Mouse (Mus musculus): ENCODE measurements at regions not wholly inside any gene's neighbourhood (a gene's known extent, or its start where the extent isn't known, plus 50 kb on each side); places are given as distances from the start of the nearest gene placed in this dataset.

- intact Hi-C loops (cut with DNase I), result no loop called here
- DNase-seq (ENCODE audit: low spot score in 2 of 2), result no peak
Observed at GRCm38 (mm10) chr17:27364899-27365298, 156.3 kb downstream of the Grm4 start.

- intact Hi-C loops (cut with DNase I), result no loop called here
- no peak for DNase-seq (ENCODE audit: low spot score in 2 of 2)
Observed at GRCm38 (mm10) chr17:27364338-27364737, 156.9 kb downstream of the Grm4 start.

- intact Hi-C loops (cut with DNase I), result loop anchor here (2.0 kb wide), 1 partner anchor 125 kb away; no protein-coding TSS in a partner anchor
- no peak for DNase-seq (ENCODE audit: low spot score in 2 of 2)
Observed at GRCm38 (mm10) chr17:27363911-27364310, 157.3 kb downstream of the Grm4 start.

GRCm38 (mm10) chr17:27362221-27362620, 158.0 kb upstream of the Lemd2 start:
- peak; percentile 68 to 96 for DNase-seq (ENCODE audit: low spot score in 2 of 2)
- intact Hi-C loops (cut with DNase I), result loop anchor here (1.0 to 2.0 kb wide), 2 partner anchors 127 to 131 kb away; no protein-coding TSS in a partner anchor

- peak in 1 of 2 experiments; percentile 31 for DNase-seq (ENCODE audit: low spot score in 2 of 2)
- intact Hi-C loops (cut with DNase I), result no loop called here
Observed at GRCm38 (mm10) chr17:27361362-27361761, 157.1 kb upstream of the Lemd2 start.

GRCm38 (mm10) chr17:27356862-27357261, 152.6 kb upstream of the Lemd2 start:
- DNase-seq (ENCODE audit: low spot score in 2 of 2), result no peak
- intact Hi-C loops (cut with DNase I), result no loop called here

- DNase-seq (ENCODE audit: low spot score in 2 of 2), result no peak
- intact Hi-C loops (cut with DNase I), result no loop called here
Observed at GRCm38 (mm10) chr17:27355717-27356116, 151.4 kb upstream of the Lemd2 start.

- no peak for DNase-seq (ENCODE audit: low spot score in 2 of 2)
- intact Hi-C loops (cut with DNase I), result no loop called here
Observed at GRCm38 (mm10) chr17:27355056-27355455, 150.8 kb upstream of the Lemd2 start.

- intact Hi-C loops (cut with DNase I), result no loop called here
- no peak for DNase-seq (ENCODE audit: low spot score in 2 of 2)
Observed at GRCm38 (mm10) chr17:27349911-27350310, 145.6 kb upstream of the Lemd2 start.

- intact Hi-C loops (cut with DNase I), result no loop called here
- no peak for DNase-seq (ENCODE audit: low spot score in 2 of 2)
Observed at GRCm38 (mm10) chr17:27349432-27349831, 145.2 kb upstream of the Lemd2 start.

GRCm38 (mm10) chr17:27341952-27342890, 138.0 kb upstream of the Lemd2 start:
- intact Hi-C loops (cut with DNase I), result no loop called here
- no peak for DNase-seq (ENCODE audit: low spot score in 2 of 2)

- intact Hi-C loops (cut with DNase I), result no loop called here
Observed at GRCm38 (mm10) chr17:27339823-27340222, 135.6 kb upstream of the Lemd2 start.

GRCm38 (mm10) chr17:27339261-27339660, 135.0 kb upstream of the Lemd2 start:
- no peak for DNase-seq (ENCODE audit: low spot score in 2 of 2)
- intact Hi-C loops (cut with DNase I), result no loop called here

More at GRCm38 (mm10) chr17:27339823-27340222, 135.6 kb upstream of the Lemd2 start:
- no peak for DNase-seq (ENCODE audit: low spot score in 2 of 2)

- no peak for DNase-seq (ENCODE audit: low spot score in 2 of 2)
- intact Hi-C loops (cut with DNase I), result no loop called here
Observed at GRCm38 (mm10) chr17:27335621-27336020, 131.4 kb upstream of the Lemd2 start.

- peak in 1 of 2 experiments; percentile 41 for DNase-seq (ENCODE audit: low spot score in 2 of 2)
- intact Hi-C loops (cut with DNase I), result no loop called here
Observed at GRCm38 (mm10) chr17:27333593-27333992, 129.3 kb upstream of the Lemd2 start.

- DNase-seq (ENCODE audit: low spot score in 2 of 2), result no peak
- intact Hi-C loops (cut with DNase I), result no loop called here
Observed at GRCm38 (mm10) chr17:27333141-27333540, 128.9 kb upstream of the Lemd2 start.

GRCm38 (mm10) chr17:27332076-27332475, 127.8 kb upstream of the Lemd2 start:
- intact Hi-C loops (cut with DNase I), result no loop called here
- no peak for DNase-seq (ENCODE audit: low spot score in 2 of 2)

GRCm38 (mm10) chr17:27331630-27332029, 127.4 kb upstream of the Lemd2 start:
- intact Hi-C loops (cut with DNase I), result no loop called here
- no peak for DNase-seq (ENCODE audit: low spot score in 2 of 2)

GRCm38 (mm10) chr17:27329791-27330190, 125.5 kb upstream of the Lemd2 start:
- intact Hi-C loops (cut with DNase I), result no loop called here
- peak in 1 of 2 experiments; percentile 27 for DNase-seq (ENCODE audit: low spot score in 2 of 2)

GRCm38 (mm10) chr17:27329183-27329582, 124.9 kb upstream of the Lemd2 start:
- intact Hi-C loops (cut with DNase I), result no loop called here
- DNase-seq (ENCODE audit: low spot score in 2 of 2), result no peak

GRCm38 (mm10) chr17:27325002-27325460, 120.8 kb upstream of the Lemd2 start:
- peak; percentile 36 to 55 for DNase-seq (ENCODE audit: low spot score in 2 of 2)
- intact Hi-C loops (cut with DNase I), result no loop called here

Measured in left cerebral cortex, postnatal 25 days (tissue).